ENCODE assay signal across 8 mouse cellular contexts in genomic region chr4:117317701-117318190, GRCm38 (mm10).
DNase-seq lines count a peak whose midpoint lies in the region; ATAC-seq and TF ChIP-seq lines count a peak whose summit lies in the region.

No protein-coding gene starts in this region.

- H3K4me3 ChIP-seq in heart, embryonic 11.5 days (ENCODE audit: low read depth, low read length), result no peak overlapping the region
- no peak overlapping the region for H3K4me3 ChIP-seq in neural tube, embryonic 15.5 days (replicated peaks)
- no peak overlapping the region for H3K4me3 ChIP-seq in lung, adult 2 months (replicated peaks; ENCODE audit: extremely low read depth, low read depth, low read length)

- no peak for DNase-seq in heart, postnatal 4 days
- DNase-seq in gastrocnemius, adult 8-10 months (ENCODE audit: low spot score in 2 of 2), result peak; percentile 15 to 17
- DNase-seq in layer of hippocampus, postnatal 36 days, result peak; percentile 50 to 53
- DNase-seq in lung, adult 2 months, result no peak
- DNase-seq in kidney, postnatal 36 days, result no peak
- no peak for DNase-seq in cerebellum, adult 9-10 months

- H3K9ac ChIP-seq in heart, embryonic 11.5 days (ENCODE audit: low read depth, low read length), result no peak overlapping the region; the same call in 1 of the 2 replicates
- H3K9ac ChIP-seq in neural tube, embryonic 15.5 days (replicated peaks), result no peak overlapping the region

- no peaks in the 10 kb centered on the region for H3K36me3 ChIP-seq in heart, embryonic 11.5 days (ENCODE audit: control insufficient read depth, insufficient read depth, low read length)
- no peaks in the 10 kb centered on the region for H3K36me3 ChIP-seq in neural tube, embryonic 15.5 days

- TF ChIP-seq CTCF in lung, adult 2 months (IDR thresholded peaks at IDR 0.05; ENCODE audit: insufficient read depth, low read length), result no peak

- whole genome bisulfite sequencing in heart, embryonic 11.5 days (ENCODE audit: insufficient replicate concordance), result 7% methylated on average over 18 of the region's 18 CpGs
- 8% methylated on average over 18 of the region's 18 CpGs for WGBS in neural tube, embryonic 15.5 days
- WGBS in lung, adult 2 months, result 21% methylated on average over 18 of the region's 18 CpGs

- no peak overlapping the region for H3K27ac ChIP-seq in heart, embryonic 11.5 days (ENCODE audit: low read depth, low read length)
- no peak overlapping the region; the same call in 1 of the 2 replicates for H3K27ac ChIP-seq in neural tube, embryonic 15.5 days (replicated peaks)

- no peak for TF ChIP-seq POLR2A in lung, adult 2 months (IDR thresholded peaks at IDR 0.05; ENCODE audit: borderline replicate concordance, extremely low read depth, low read depth, low read length)

- no peak for ATAC-seq in heart, embryonic 11.5 days (replicated peaks; ENCODE audit: insufficient number of reproducible peaks, low FRiP score, low TSS enrichment)
- ATAC-seq in neural tube, embryonic 15.5 days (ENCODE audit: low FRiP score), result no peak

- H3K9me3 ChIP-seq in heart, embryonic 11.5 days (replicated peaks; ENCODE audit: control insufficient read depth, low read length), result no peaks in the 10 kb centered on the region
- no peaks in the 10 kb centered on the region for H3K9me3 ChIP-seq in neural tube, embryonic 15.5 days (replicated peaks)

- peak overlapping the region; percentile 39 for H3K4me2 ChIP-seq in heart, embryonic 11.5 days
- peak overlapping the region; percentile 46 for H3K4me2 ChIP-seq in neural tube, embryonic 15.5 days

- H3K4me1 ChIP-seq in heart, embryonic 11.5 days (ENCODE audit: control insufficient read depth, insufficient read depth, low read length), result peaks cover 7% of the 10 kb centered on the region
- peaks cover 44% of the 10 kb centered on the region for H3K4me1 ChIP-seq in neural tube, embryonic 15.5 days
- H3K4me1 ChIP-seq in lung, adult 2 months (ENCODE audit: control insufficient read depth, insufficient read depth, low read length), result no peaks in the 10 kb centered on the region

- H3K27me3 ChIP-seq in heart, embryonic 11.5 days (ENCODE audit: control insufficient read depth, insufficient read depth, low read length), result peaks cover 77% of the 10 kb centered on the region
- peaks cover 82% of the 10 kb centered on the region for H3K27me3 ChIP-seq in neural tube, embryonic 15.5 days (replicated peaks)

Comparison
In these comparisons a context has a peak if more than half of its experiments do, and no peak if none do; other contexts are left out.
1. DNase-seq: peak in gastrocnemius, adult 8-10 months (2 of 2) and layer of hippocampus, postnatal 36 days (2 of 2); none in heart, postnatal 4 days (single experiment), lung, adult 2 months (single experiment), kidney, postnatal 36 days (0 of 2) and cerebellum, adult 9-10 months (single experiment).